Mouse (Mus musculus) hindbrain, embryonic 10.5 days (tissue): ENCODE measurements at regions not wholly inside any gene's neighbourhood (a gene's known extent, or its start where the extent isn't known, plus 50 kb on each side); places are given as distances from the start of the nearest gene placed in this dataset.
"Not testable (repeated sequence)": the region's sequence is repeated elsewhere in the genome, so short reads cannot be mapped to it uniquely, and the experiment has no call there.

Source experiments
- DNase-seq: peaks from one replicate; pipeline ENCODE4 v3.0.0-alpha.2; 2017; ENCODE audit warnings: low spot score
- H3K27ac ChIP-seq: fragments of 300-500 bp; sonication (generic); 2 replicates; pipeline ENCODE4 v1.5.1; 2016; ENCODE audit warnings: mild to moderate bottlenecking, moderate library complexity
- H3K27me3 ChIP-seq: fragments of 300-500 bp; sonication (generic); 2 replicates; pipeline ENCODE4 v1.6.1; 2016; ENCODE audit warnings: mild to moderate bottlenecking; ENCODE audit not compliant: poor library complexity, insufficient read depth, severe bottlenecking
- H3K36me3 ChIP-seq: fragments of 300-500 bp; sonication (generic); 2 replicates; pipeline ENCODE4 v1.6.1; 2016; ENCODE audit warnings: mild to moderate bottlenecking, moderate library complexity
- H3K4me1 ChIP-seq: fragments of 300-500 bp; sonication (generic); replicated peaks from 2 replicates; pipeline ENCODE4 v1.6.1; 2016; ENCODE audit warnings: mild to moderate bottlenecking
- H3K4me3 ChIP-seq: fragments of 300-500 bp; sonication (generic); 2 replicates; pipeline ENCODE4 v1.5.1; 2016; ENCODE audit warnings: mild to moderate bottlenecking, moderate library complexity
- H3K9me3 ChIP-seq: fragments of 300-500 bp; sonication (generic); 2 replicates; pipeline ENCODE4 v1.6.1; 2016; ENCODE audit warnings: mild to moderate bottlenecking, moderate library complexity
- WGBS: fragments of 180-500 bp; shearing (Covaris S2); methylation state at CpG from one replicate; pipeline ENCODE4 v1.1.7; 2016; 5-methylcytosine and 5-hydroxymethylcytosine counted together

- not testable (repeated sequence) for H3K36me3 ChIP-seq
- WGBS: 72% methylated on average over 2 of the region's 2 CpGs
Observed at GRCm38 (mm10) chr14:53742864-53743263, 511.0 kb downstream of the Dad1 start.

GRCm38 (mm10) chr14:53741246-53741645 is 512.7 kb downstream of the Dad1 start:
- DNase-seq: peak; percentile 24
- not testable (repeated sequence) for H3K36me3 ChIP-seq, H3K4me1 ChIP-seq, H3K4me3 ChIP-seq, H3K27me3 ChIP-seq, H3K9me3 ChIP-seq, H3K27ac ChIP-seq
- 45% methylated on average over 4 of the region's 4 CpGs for WGBS

More at GRCm38 (mm10) chr14:53742864-53743263, 511.0 kb downstream of the Dad1 start:
- not testable (repeated sequence) for H3K4me3 ChIP-seq, H3K27me3 ChIP-seq, H3K9me3 ChIP-seq, H3K4me1 ChIP-seq, H3K27ac ChIP-seq, DNase-seq

- WGBS: 42% methylated on average over 4 of the region's 4 CpGs
- H3K27me3 ChIP-seq, H3K4me3 ChIP-seq, DNase-seq, H3K36me3 ChIP-seq, H3K9me3 ChIP-seq, H3K4me1 ChIP-seq, H3K27ac ChIP-seq: not testable (repeated sequence)
Observed at GRCm38 (mm10) chr14:53737962-53738361, 515.9 kb downstream of the Dad1 start.

GRCm38 (mm10) chr14:53736274-53736673 is 517.6 kb downstream of the Dad1 start:
- 62% methylated on average over 4 of the region's 4 CpGs for WGBS
- not testable (repeated sequence) for DNase-seq

GRCm38 (mm10) chr14:53731600-53731999 is 522.3 kb downstream of the Dad1 start:
- WGBS: no CpG with 5 or more reads among the region's 4 CpGs
- DNase-seq: not testable (repeated sequence)

More at GRCm38 (mm10) chr14:53736274-53736673, 517.6 kb downstream of the Dad1 start:
- not testable (repeated sequence) for H3K27ac ChIP-seq, H3K27me3 ChIP-seq, H3K4me1 ChIP-seq, H3K36me3 ChIP-seq, H3K4me3 ChIP-seq, H3K9me3 ChIP-seq

GRCm38 (mm10) chr14:53729877-53730276 is 524.0 kb downstream of the Dad1 start:
- H3K4me1 ChIP-seq, DNase-seq, H3K27me3 ChIP-seq, H3K4me3 ChIP-seq, H3K9me3 ChIP-seq, H3K36me3 ChIP-seq, H3K27ac ChIP-seq: not testable (repeated sequence)
- WGBS: 58% methylated on average over 2 of the region's 7 CpGs

More at GRCm38 (mm10) chr14:53731600-53731999, 522.3 kb downstream of the Dad1 start:
- not testable (repeated sequence) for H3K36me3 ChIP-seq, H3K27ac ChIP-seq, H3K9me3 ChIP-seq, H3K4me1 ChIP-seq, H3K4me3 ChIP-seq, H3K27me3 ChIP-seq

- H3K4me3 ChIP-seq, H3K27me3 ChIP-seq, H3K9me3 ChIP-seq, H3K36me3 ChIP-seq, H3K27ac ChIP-seq, H3K4me1 ChIP-seq, DNase-seq: not testable (repeated sequence)
- 67% methylated on average over 1 of the region's 1 CpGs for WGBS
Observed at GRCm38 (mm10) chr14:53729149-53729548, 524.8 kb downstream of the Dad1 start.

- not testable (repeated sequence) for H3K36me3 ChIP-seq, H3K4me3 ChIP-seq, H3K9me3 ChIP-seq, H3K27me3 ChIP-seq, H3K4me1 ChIP-seq, H3K27ac ChIP-seq, DNase-seq
- WGBS: 62% methylated on average over 2 of the region's 4 CpGs
Observed at GRCm38 (mm10) chr14:53726914-53727313, 527.0 kb downstream of the Dad1 start.

- not testable (repeated sequence) for H3K9me3 ChIP-seq, H3K4me3 ChIP-seq, H3K27ac ChIP-seq, H3K36me3 ChIP-seq, H3K27me3 ChIP-seq, H3K4me1 ChIP-seq, DNase-seq
Observed at GRCm38 (mm10) chr14:53723611-53724010, 530.3 kb downstream of the Dad1 start.

- WGBS: 74% methylated on average over 2 of the region's 2 CpGs
- H3K9me3 ChIP-seq, H3K27ac ChIP-seq: not testable (repeated sequence)
Observed at GRCm38 (mm10) chr14:53721901-53722300, 532.0 kb downstream of the Dad1 start.

GRCm38 (mm10) chr14:53709627-53710026 is 544.3 kb downstream of the Dad1 start:
- not testable (repeated sequence) for H3K4me3 ChIP-seq, H3K27me3 ChIP-seq, H3K9me3 ChIP-seq, H3K4me1 ChIP-seq, DNase-seq, H3K36me3 ChIP-seq, H3K27ac ChIP-seq
- 10% methylated on average over 3 of the region's 3 CpGs for WGBS

More at GRCm38 (mm10) chr14:53721901-53722300, 532.0 kb downstream of the Dad1 start:
- not testable (repeated sequence) for H3K4me3 ChIP-seq, H3K4me1 ChIP-seq, H3K36me3 ChIP-seq, H3K27me3 ChIP-seq, DNase-seq

- not testable (repeated sequence) for H3K4me1 ChIP-seq, H3K27ac ChIP-seq, H3K27me3 ChIP-seq, H3K9me3 ChIP-seq, H3K36me3 ChIP-seq, DNase-seq, H3K4me3 ChIP-seq
- 87% methylated on average over 5 of the region's 5 CpGs for WGBS
Observed at GRCm38 (mm10) chr14:53704351-53704750, 549.6 kb downstream of the Dad1 start.

- H3K27me3 ChIP-seq, H3K36me3 ChIP-seq, H3K4me1 ChIP-seq, H3K4me3 ChIP-seq, H3K27ac ChIP-seq, DNase-seq, H3K9me3 ChIP-seq: not testable (repeated sequence)
- WGBS: 37% methylated on average over 1 of the region's 1 CpGs
Observed at GRCm38 (mm10) chr14:53703593-53703992, 550.3 kb downstream of the Dad1 start.

- H3K36me3 ChIP-seq, H3K4me1 ChIP-seq, DNase-seq, H3K27ac ChIP-seq, H3K9me3 ChIP-seq, H3K4me3 ChIP-seq, H3K27me3 ChIP-seq: not testable (repeated sequence)
- WGBS: 91% methylated on average over 4 of the region's 4 CpGs
Observed at GRCm38 (mm10) chr14:53684100-53684499, 569.8 kb downstream of the Dad1 start.
